Mouse (Mus musculus) frontal cortex, adult (tissue): Measurements from ENCODE around the gene Gm5934.
"Not testable (repeated sequence)": the region's sequence is repeated elsewhere in the genome, so short reads cannot be mapped to it uniquely, and the experiment has no call there.

Source experiments
- ATAC-seq: cut with Nextera tagmentation; 2 replicates; pipeline ENCODE4 v1.9.2; 2017; ENCODE audit warnings: mild to moderate bottlenecking, moderate library complexity, mixed read lengths; ENCODE audit not compliant: low TSS enrichment

Gm5934 gene

DNA sequence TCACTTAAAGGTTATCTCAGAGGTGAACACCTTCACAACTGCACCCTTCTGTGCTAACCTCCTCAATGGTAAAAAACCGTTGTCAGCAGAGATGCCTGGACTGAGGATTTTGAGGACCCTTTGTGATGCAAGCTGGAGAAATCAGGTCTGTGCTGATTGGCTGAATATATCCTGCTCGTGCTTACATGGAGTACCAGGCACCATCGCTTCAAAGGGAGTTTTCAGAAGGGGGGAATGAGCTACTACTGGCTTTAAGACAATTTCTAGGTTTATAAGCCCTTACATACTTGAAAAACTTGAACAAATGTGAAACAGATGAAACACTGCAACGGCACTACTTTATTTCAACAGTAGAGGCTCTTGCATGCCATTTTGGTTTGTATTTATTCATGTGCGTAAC, at the start of gene Gm5934:
Gene Gm5934, minus strand, starts transcription at position 101 of the 400 bp plus-strand sequence.
- not testable (repeated sequence) for ATAC-seq
